Mouse (Mus musculus) CH12.LX (cell line): ENCODE results near the gene Ncoa7. TPM values are rescaled to one million over a fixed set of nuclear protein-coding genes. Genes with fewer than 3 reads are reported as not detected.

Experiments
- DNase-seq: peaks from one replicate; pipeline ENCODE4 v3.0.0-alpha.2; 2013; ENCODE audit errors: extremely low read depth
- H3K27ac ChIP-seq: 2 replicates; pipeline ENCODE4 v1.5.1; 2012; ENCODE audit warnings: low read depth, mild to moderate bottlenecking, control low read depth, moderate library complexity; ENCODE audit not compliant: insufficient read depth
- H3K27me3 ChIP-seq: replicated peaks from 2 replicates; pipeline ENCODE3; 2012; ENCODE audit warnings: inconsistent platforms
- H3K36me3 ChIP-seq, 2 experiments: replicated peaks in 1 of 2; 2 replicates each; pipeline versions ENCODE3 to v1.6.1; 2012; ENCODE audit warnings: inconsistent platforms in 1 of 2, low read length in 1 of 2, mild to moderate bottlenecking in 1 of 2, mixed read lengths in 1 of 2, moderate library complexity in 1 of 2; ENCODE audit not compliant: control insufficient read depth in 1 of 2, insufficient read depth in 1 of 2
- H3K4me1 ChIP-seq, 2 experiments: 2 replicates each; pipeline ENCODE4 v1.6.1; 2012; ENCODE audit warnings: inconsistent platforms in 1 of 2, moderate library complexity in 1 of 2; ENCODE audit not compliant: insufficient read depth in 2 of 2, control insufficient read depth in 1 of 2
- H3K4me2 ChIP-seq: 2 replicates; pipeline ENCODE4 v1.6.1; 2012; ENCODE audit warnings: low read depth, mild to moderate bottlenecking, control low read depth; ENCODE audit not compliant: poor library complexity, insufficient read depth, severe bottlenecking
- H3K4me3 ChIP-seq, 3 experiments: fragments of 150-350 bp in 1 of 3; sonication (generic) in 1 of 3; replicated peaks in 1 of 3; 2 replicates each; pipeline versions ENCODE3 to v1.5.1; 2011 to 2012; ENCODE audit warnings: low read depth in 2 of 3, low read length in 2 of 3, mild to moderate bottlenecking in 2 of 3, moderate library complexity in 2 of 3, control low read depth in 1 of 3, improper control_type of control experiment in 1 of 3, inconsistent platforms in 1 of 3, mixed read lengths in 1 of 3; ENCODE audit not compliant: poor library complexity in 1 of 3
- H3K79me2 ChIP-seq: replicated peaks from 2 replicates; pipeline ENCODE4 v1.6.1; 2012; ENCODE audit warnings: mild to moderate bottlenecking, moderate library complexity; ENCODE audit not compliant: control insufficient read depth, poor library complexity, insufficient read depth, severe bottlenecking; ENCODE audit errors: extremely low read depth
- H3K9ac ChIP-seq: 2 replicates; pipeline ENCODE4 v1.6.1; 2012; ENCODE audit warnings: low read depth, mild to moderate bottlenecking, control low read depth, moderate library complexity; ENCODE audit not compliant: insufficient read depth
- H3K9me3 ChIP-seq: replicated peaks from 2 replicates; pipeline ENCODE3; 2012; ENCODE audit warnings: low read length, inconsistent platforms, mixed read lengths
- BHLHE40 ChIP-seq: IDR thresholded peaks from 2 replicates; pipeline ENCODE4 v1.6.1; 2011; ENCODE audit warnings: mild to moderate bottlenecking, low read depth, low read length, improper control_type of control experiment
- CHD1 ChIP-seq: IDR thresholded peaks from 2 replicates; pipeline ENCODE4 v1.6.1; 2012; ENCODE audit warnings: low read depth, low read length, improper control_type of control experiment, inconsistent platforms
- CHD2 ChIP-seq: IDR thresholded peaks from 2 replicates; pipeline ENCODE4 v1.6.1; 2011; ENCODE audit warnings: low read length, improper control_type of control experiment
- E2F4 ChIP-seq: IDR thresholded peaks from 2 replicates; pipeline ENCODE4 v1.6.1; 2011; ENCODE audit warnings: low read depth, low read length, improper control_type of control experiment; ENCODE audit not compliant: insufficient replicate concordance
- GABPA ChIP-seq: IDR thresholded peaks from 2 replicates; pipeline ENCODE4 v1.6.1; 2012; ENCODE audit warnings: low read depth, low read length, improper control_type of control experiment, inconsistent platforms; ENCODE audit not compliant: insufficient replicate concordance
- IRF4 ChIP-seq: IDR thresholded peaks from 2 replicates; pipeline ENCODE4 v1.6.1; 2014; ENCODE audit warnings: low read depth, mild to moderate bottlenecking, inconsistent platforms, low read length, improper control_type of control experiment
- JUN ChIP-seq: IDR thresholded peaks from 2 replicates; pipeline ENCODE4 v1.6.1; 2011; ENCODE audit warnings: low read depth, mild to moderate bottlenecking, low read length, improper control_type of control experiment, moderate library complexity; ENCODE audit not compliant: insufficient read depth
- MAZ ChIP-seq: IDR thresholded peaks from 2 replicates; pipeline ENCODE4 v1.6.1; 2012; ENCODE audit warnings: low read depth, mild to moderate bottlenecking, inconsistent platforms, low read length, improper control_type of control experiment, moderate library complexity
- MYC ChIP-seq: IDR thresholded peaks from 2 replicates; pipeline ENCODE4 v1.6.1; 2011; ENCODE audit warnings: low read depth, mild to moderate bottlenecking, improper control_type of control experiment, low read length
- POLR2A ChIP-seq: IDR thresholded peaks from 2 replicates; pipeline ENCODE4 v1.6.1; 2011; ENCODE audit warnings: low read depth, mild to moderate bottlenecking, improper control_type of control experiment, low read length
- RCOR1 ChIP-seq: conservative IDR thresholded peaks from 2 replicates; pipeline ENCODE4 v1.6.1; 2012; ENCODE audit warnings: low read depth, mild to moderate bottlenecking, inconsistent platforms, low read length, improper control_type of control experiment
- TBP ChIP-seq: conservative IDR thresholded peaks from 2 replicates; pipeline ENCODE4 v1.6.1; 2011; ENCODE audit warnings: low read depth, low read length, improper control_type of control experiment
- USF1 ChIP-seq: IDR thresholded peaks from 2 replicates; pipeline ENCODE4 v1.6.1; 2014; ENCODE audit warnings: low read depth, mild to moderate bottlenecking, inconsistent platforms, low read length, improper control_type of control experiment
- USF2 ChIP-seq: conservative IDR thresholded peaks from 2 replicates; pipeline ENCODE4 v1.6.1; 2011; ENCODE audit warnings: low read depth, low read length, improper control_type of control experiment
- ZC3H11A ChIP-seq: IDR thresholded peaks from 2 replicates; pipeline ENCODE4 v1.6.1; 2012; ENCODE audit warnings: low read depth, mild to moderate bottlenecking, inconsistent platforms, low read length, improper control_type of control experiment
- ZNF384 ChIP-seq: IDR thresholded peaks from 2 replicates; pipeline ENCODE4 v1.6.1; 2012; ENCODE audit warnings: low read depth, low read length, improper control_type of control experiment, inconsistent platforms
- dilution Hi-C: fragments of 300-500 bp; cut with MboI; formaldehyde crosslinking; loops from 2 replicates; pipeline ENCODE4 v1.14.3; 2020; ENCODE audit warnings: low sequenced_read_pairs; ENCODE audit not compliant: extremely low pct_unique_long_range_greater_than_20kb, extremely low pct_ligation_motif_present
- in situ Hi-C: fragments of 300-500 bp; cut with MboI; formaldehyde crosslinking; loops from 3 replicates; pipeline ENCODE4 v1.14.3; 2019; ENCODE audit warnings: low sequenced_read_pairs, low pct_ligation_motif_present, low pct_unique_long_range_greater_than_20kb, mixed read lengths
- polyA plus RNA-seq: library from polyadenylated mRNA; unstranded; fragments of >175 nt; gene quantifications from 2 replicates; pipeline ENCODE4 v1.2.1, GENCODE M21; 2012; ENCODE audit warnings: low read depth; ENCODE audit not compliant: insufficient read length
- total RNA-seq, 2 experiments: library from RNA; depleted of rRNA; stranded (reverse); fragments of 300-350 nt in 1 of 2; fragments of >200 nt in 1 of 2; gene quantifications; 2 replicates each; pipeline ENCODE4 v1.2.3; 2012 to 2014

The Ncoa7 gene
- total and polyA plus RNA-seq, 3 experiments: 4.7 to 9.2 (median 7.0) TPM

DNA sequence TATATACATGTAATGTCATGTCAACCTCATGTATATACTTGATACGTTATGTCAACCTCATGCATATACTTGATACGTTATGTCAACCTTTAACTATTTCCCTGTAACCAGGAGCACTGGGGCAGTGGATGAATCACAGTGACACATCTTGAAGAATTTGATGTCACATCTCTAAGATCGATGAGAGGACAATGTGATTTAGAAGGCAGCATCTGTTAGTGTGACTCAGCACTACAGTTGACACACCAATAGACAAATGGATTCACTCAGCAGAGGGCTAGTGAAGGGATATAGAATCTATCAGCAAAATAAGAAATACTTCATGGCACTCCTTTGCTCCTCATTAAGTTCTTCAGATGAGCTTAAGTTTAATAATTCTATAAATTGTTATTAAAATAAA, 116.3 kb downstream of the Ncoa7 start (continued):
- TF ChIP-seq ZNF384: no peak

- Histone ChIP-seq H3K36me3 (peaks cover 0 to 6% of the 10 kb centered on the region in 2 experiments), H3K27me3 (no peaks in the 10 kb centered on the region)
- TF ChIP-seq RCOR1: no peak
These were observed 119.7 kb downstream of the Ncoa7 start for GRCm38 (mm10) chr10:30683449-30683848.

DNA sequence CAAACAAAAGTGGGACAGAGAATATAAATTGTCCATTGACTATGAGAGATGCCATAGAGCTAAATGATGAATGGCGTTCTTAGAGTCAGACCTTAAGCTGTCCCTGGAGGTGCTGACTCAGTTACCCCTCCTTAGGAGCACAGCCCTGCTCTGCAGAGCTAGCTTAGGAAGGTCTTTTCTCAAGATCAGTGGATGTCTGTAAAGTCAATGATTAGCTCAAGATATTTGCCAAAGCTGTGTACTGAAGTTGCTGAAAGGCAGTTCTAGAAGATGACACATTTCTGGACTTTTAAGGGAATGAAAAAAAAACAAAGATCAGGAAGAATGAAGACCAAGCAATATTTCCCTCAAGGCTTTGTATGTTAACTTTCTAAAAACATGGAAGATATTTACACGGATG, 123.4 kb downstream of the Ncoa7 start:
- Histone ChIP-seq H3K9me3 (no peaks in the 10 kb centered on the region), H3K4me1 (peaks cover 0 to 3% of the 10 kb centered on the region in 2 experiments; a peak in 1 of 4 replicates), H3K9ac (no peak overlapping the region), H3K4me3 (no peak overlapping the region), H3K27ac (no peak overlapping the region), H3K27me3 (no peaks in the 10 kb centered on the region), H3K79me2 (no peaks in the 10 kb centered on the region), H3K36me3 (peaks cover 0 to 13% of the 10 kb centered on the region in 2 experiments), H3K4me2 (no peak overlapping the region)
- TF ChIP-seq MAZ (no peak), CHD1 (no peak), GABPA (no peak), TBP (no peak), IRF4 (no peak), CHD2 (no peak), MYC (no peak), ZNF384 (no peak), E2F4 (no peak), POLR2A (no peak), JUN (no peak), USF1 (no peak), BHLHE40 (no peak), ZC3H11A (no peak), USF2 (no peak), RCOR1 (no peak)
- DNase-seq: no peak
- dilution Hi-C loops (no loop called here), in situ Hi-C loops (no loop called here)

More at GRCm38 (mm10) chr10:30683449-30683848, 119.7 kb downstream of the Ncoa7 start:
- H3K4me1 ChIP-seq: no peaks in the 10 kb centered on the region
- no peak overlapping the region for H3K9ac ChIP-seq
- H3K27ac ChIP-seq: no peak overlapping the region
- dilution Hi-C loops: no loop called here
- H3K4me3 ChIP-seq: no peak overlapping the region
- in situ Hi-C loops: no loop called here
- DNase-seq: no peak
- no peaks in the 10 kb centered on the region for H3K9me3 ChIP-seq
- H3K79me2 ChIP-seq: no peaks in the 10 kb centered on the region
- no peak overlapping the region for H3K4me2 ChIP-seq
